Comparison of ENCODE assay signal across 8 mouse cellular contexts in the genomic region with DNA sequence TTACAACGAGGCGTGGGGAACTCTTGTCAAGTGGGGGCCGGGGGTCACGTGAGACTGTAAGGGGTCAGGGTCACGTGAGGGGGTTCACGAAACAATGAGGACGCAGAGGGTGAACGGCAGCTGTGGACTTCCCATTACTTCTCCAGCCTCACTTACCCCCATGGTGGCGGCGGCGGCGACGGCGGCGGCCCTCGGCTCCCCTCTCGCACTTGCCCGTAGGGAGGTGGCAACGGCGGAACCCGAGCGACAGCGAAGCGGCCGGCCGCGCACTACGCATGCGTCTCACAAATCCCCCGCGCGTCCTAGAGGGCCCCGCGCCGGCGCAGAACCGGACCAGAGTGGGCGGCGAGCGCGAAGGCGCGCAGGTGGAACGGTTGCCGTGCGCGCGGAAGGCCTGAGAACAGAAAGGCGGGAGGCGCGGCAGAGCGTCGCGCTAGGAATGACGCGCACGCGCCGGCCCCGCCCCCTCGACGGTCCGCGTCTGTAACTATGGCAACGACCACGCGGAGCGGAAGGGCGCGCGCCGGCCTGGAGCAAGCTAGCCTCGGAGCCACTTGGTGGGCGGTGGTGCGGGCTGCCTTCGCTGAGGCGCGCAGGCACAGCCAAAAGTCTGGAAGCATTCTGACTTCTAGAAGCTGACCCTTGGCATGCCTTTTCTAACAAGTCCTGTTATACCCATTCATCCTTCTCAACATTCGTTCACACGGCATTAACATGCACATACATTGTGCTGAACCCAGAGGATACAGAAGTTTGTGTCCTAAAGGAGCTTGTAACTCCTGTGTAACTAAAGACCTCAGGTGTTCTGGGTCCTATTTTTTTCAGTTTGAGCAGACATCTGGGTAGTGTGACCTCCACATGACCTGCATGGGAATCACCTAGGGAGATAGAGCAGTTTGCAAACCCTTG. TPM values are rescaled to one million over a fixed set of nuclear protein-coding genes. Genes with fewer than 3 reads are reported as not detected.
DNase-seq lines count a peak whose midpoint lies in the region; ATAC-seq and TF ChIP-seq lines count a peak whose summit lies in the region.

Gene Naa40 (minus strand): TSS at position 402 of the 909 bp plus-strand sequence.

- peak within 1 kb of the TSS; percentile 86 for H3K4me3 ChIP-seq in hindbrain, embryonic 10.5 days
- peak within 1 kb of the TSS; percentile 74 for H3K4me3 ChIP-seq in lung, postnatal 0 days (ENCODE audit: low read depth, low read length)

- H3K4me2 ChIP-seq in lung, postnatal 0 days (replicated peaks; ENCODE audit: low read depth, low read length), result peak within 1 kb of the TSS; percentile 94

- H3K9ac ChIP-seq in lung, postnatal 0 days (replicated peaks; ENCODE audit: low read depth), result peak within 1 kb of the TSS; percentile 65

- peak; percentile 71 for DNase-seq in MEL-GATA-1-ER (ENCODE audit: extremely low read depth, low read depth)
- DNase-seq in cerebellum, adult 8-10 months, result peak; percentile 92
- peak; percentile 93 for DNase-seq in hindbrain, embryonic 10.5 days (ENCODE audit: low spot score)
- DNase-seq in layer of hippocampus, adult 9-11 months, result peak; percentile 95
- DNase-seq in lung, postnatal 0 days (ENCODE audit: low spot score), result peak; percentile 97
- peak; percentile 91 for DNase-seq in ovary, postnatal 14 days (ENCODE audit: low spot score)
- peak; percentile 95 for DNase-seq in thymus, postnatal 14 days

- WGBS in hindbrain, embryonic 10.5 days, result under 1% methylated on average over 80 of the region's 80 CpGs
- under 1% methylated on average over 59 of the region's 80 CpGs for WGBS in lung, postnatal 0 days

- peak within 1 kb of the TSS; percentile 95 for H3K27ac ChIP-seq in hindbrain, embryonic 10.5 days
- peak within 1 kb of the TSS; percentile 51 for H3K27ac ChIP-seq in lung, postnatal 0 days (ENCODE audit: low read length)

- peaks cover 28% of the 10 kb centered on the region for H3K4me1 ChIP-seq in hindbrain, embryonic 10.5 days (replicated peaks)
- H3K4me1 ChIP-seq in lung, postnatal 0 days (ENCODE audit: insufficient read depth, low read depth, low read length), result no peaks in the 10 kb centered on the region

- H3K27me3 ChIP-seq in hindbrain, embryonic 10.5 days (ENCODE audit: insufficient read depth, poor library complexity, severe bottlenecking), result peaks cover 17% of the 10 kb centered on the region; the same call in 1 of the 2 replicates
- H3K27me3 ChIP-seq in lung, postnatal 0 days (replicated peaks; ENCODE audit: insufficient read depth, low read length), result no peaks in the 10 kb centered on the region

- peak; percentile 91 for ATAC-seq in frontal cortex, adult (ENCODE audit: low TSS enrichment)
- ATAC-seq in lung, postnatal 0 days, result peak; percentile 97

- no peaks in the 10 kb centered on the region for H3K9me3 ChIP-seq in hindbrain, embryonic 10.5 days
- no peaks in the 10 kb centered on the region for H3K9me3 ChIP-seq in lung, postnatal 0 days (ENCODE audit: low read length)

- TF ChIP-seq EP300 in lung, postnatal 0 days (IDR thresholded peaks at IDR 0.05), result no peak

- peaks cover 29% of the 10 kb centered on the region for H3K36me3 ChIP-seq in hindbrain, embryonic 10.5 days
- H3K36me3 ChIP-seq in lung, postnatal 0 days (ENCODE audit: insufficient read depth, low read length), result no peaks in the 10 kb centered on the region

- TF ChIP-seq CTCF in lung, postnatal 0 days (IDR thresholded peaks at IDR 0.05), result peak; percentile 1; the same call in 1 of the 2 replicates

RNA-seq across cellular contexts. Expression of gene Naa40, which starts in this region (rescaled TPM):
- polyA plus RNA-seq in hindbrain, embryonic 10.5 days (2016; fragmentation: Nextera tagmentation; extraction: Ambion mirVana), result 89.8 and 96.5 TPM in 2 replicates
- polyA plus RNA-seq in lung, postnatal 0 days (2015; fragmentation: Nextera tagmentation; extraction: Ambion mirVana), result 16.6 and 17.7 TPM in 2 replicates

Comparison
In these comparisons a context has a peak if more than half of its experiments do, and no peak if none do; other contexts are left out.
1. Peak in every context shown above with its lines: DNase-seq, ATAC-seq, H3K4me3 ChIP-seq and H3K27ac ChIP-seq.